Mouse (Mus musculus) cerebellum, adult 2 months (tissue): ENCODE measurements around the gene Muc1.

Source experiments
- CTCF ChIP-seq: fragments of 200-500 bp; IDR thresholded peaks from 2 replicates; pipeline ENCODE4 v1.5.1; 2011; ENCODE audit warnings: low read depth, mild to moderate bottlenecking, control low read depth, low read length, moderate library complexity, borderline replicate concordance; ENCODE audit not compliant: insufficient read depth
- POLR2A ChIP-seq: fragments of 200-500 bp; IDR thresholded peaks from 2 replicates; pipeline ENCODE4 v1.6.1; 2011; ENCODE audit warnings: low read length, control low read depth, borderline replicate concordance; ENCODE audit not compliant: insufficient read depth

DNA sequence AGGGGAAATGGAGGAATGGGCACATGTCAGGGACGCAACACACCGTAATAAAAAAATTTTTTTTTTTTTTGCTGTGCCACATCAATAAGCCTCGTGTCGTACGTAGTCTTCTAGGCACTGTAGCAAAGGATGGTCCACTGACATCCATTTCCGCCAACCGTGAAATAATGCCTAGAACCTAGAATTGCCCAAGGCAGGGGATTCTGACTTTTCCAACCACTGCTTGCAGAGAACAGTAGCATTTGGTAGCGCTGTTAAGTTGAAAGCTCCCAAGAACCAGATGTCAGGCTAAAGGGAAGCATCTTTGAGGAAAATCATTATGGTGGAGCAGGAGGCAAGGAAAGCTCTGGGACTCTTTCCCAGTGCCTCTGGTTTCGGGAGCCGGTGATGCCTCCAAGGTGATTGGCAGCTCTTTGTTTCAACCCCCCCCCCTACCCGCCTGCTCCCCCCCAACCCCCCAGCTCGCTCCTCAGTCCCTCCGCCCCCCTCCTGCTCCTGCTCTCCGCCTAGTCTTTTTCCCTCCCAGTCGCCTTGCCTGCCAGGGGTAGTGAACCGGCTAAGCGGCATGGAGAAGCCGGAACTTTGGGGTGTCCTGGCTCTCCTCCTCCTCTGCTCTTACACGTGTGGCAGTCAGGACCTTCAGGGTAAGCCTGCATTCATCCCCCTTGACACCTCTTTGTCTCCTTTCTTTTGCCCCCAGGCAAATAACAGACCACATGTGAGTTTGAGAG, 14.0 kb upstream of the Muc1 start, which contains the start of gene Thbs3:
- no peak for TF ChIP-seq CTCF
- TF ChIP-seq POLR2A: no peak
